Mouse (Mus musculus): ENCODE results near the gene Ndufb6. TPM values are rescaled to one million over a fixed set of nuclear protein-coding genes. Genes with fewer than 3 reads are reported as not detected.

Gene Ndufb6
- polyA plus RNA-seq, 1 experiment from 2014 or later = 324 TPM

DNA sequence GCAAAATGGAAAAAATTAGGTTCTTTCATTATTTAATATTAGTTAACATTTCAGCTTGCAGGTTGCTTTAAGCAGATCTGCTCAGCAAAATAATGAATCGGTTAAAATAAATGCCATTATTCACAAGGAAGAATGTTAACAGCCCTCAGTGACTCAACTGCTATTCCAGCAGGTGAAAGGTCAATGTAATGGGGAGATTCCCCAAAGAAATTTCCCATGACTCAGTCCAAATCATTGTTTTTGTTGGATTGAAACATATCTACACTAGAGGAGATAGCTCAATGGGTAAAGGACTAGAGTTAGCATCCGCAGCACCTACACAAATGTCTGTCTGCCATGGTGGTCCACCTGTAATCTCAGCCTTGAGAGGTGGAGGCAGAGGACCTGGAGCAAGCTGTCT lies 9.8 kb upstream of the Ndufb6 start:
- Histone ChIP-seq H3K27me3 (replicated peaks) (no peaks in the 10 kb centered on the region), H3K9ac (no peak overlapping the region), H3K4me3 (replicated peaks) (no peak overlapping the region), H3K9me3 (no peaks in the 10 kb centered on the region), H3K4me2 (no peak overlapping the region), H3K27ac (no peak overlapping the region), H3K4me1 (no peaks in the 10 kb centered on the region), H3K36me3 (no peaks in the 10 kb centered on the region)
- WGBS = 79% methylated on average over 2 of the region's 2 CpGs
- no peak for ATAC-seq (ENCODE audit: insufficient read depth, low FRiP score, low read depth)

DNA sequence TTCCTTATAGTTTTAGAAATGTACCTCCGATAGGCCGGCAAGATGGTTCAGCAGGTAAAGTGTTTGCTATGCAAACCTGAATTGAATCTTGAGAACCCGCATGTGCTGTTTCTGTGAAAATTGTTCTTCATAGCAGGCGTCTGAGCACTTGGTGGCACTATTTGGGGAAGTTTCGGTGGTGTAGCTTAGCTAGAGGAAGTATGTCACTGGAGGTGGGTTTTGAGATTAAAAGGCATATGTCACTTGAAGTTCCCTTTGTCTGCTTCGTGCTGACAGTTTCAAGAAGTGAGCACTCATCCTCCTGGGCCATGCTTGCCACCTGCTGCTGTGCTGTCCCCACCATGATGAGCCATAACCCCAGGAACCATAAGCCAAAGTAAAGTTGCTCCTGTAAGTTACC lies 8.2 kb upstream of the Ndufb6 start:
- H3K4me2 ChIP-seq = no peak overlapping the region
- ATAC-seq (ENCODE audit: insufficient read depth, low FRiP score, low read depth) = no peak
- no peak overlapping the region for H3K27ac ChIP-seq
- no peaks in the 10 kb centered on the region for H3K27me3 ChIP-seq (replicated peaks)
- H3K9me3 ChIP-seq = no peaks in the 10 kb centered on the region
- H3K4me1 ChIP-seq = no peaks in the 10 kb centered on the region
- 74% methylated on average over 6 of the region's 6 CpGs for WGBS
- H3K4me3 ChIP-seq (replicated peaks) = no peak overlapping the region
- H3K9ac ChIP-seq = no peak overlapping the region
- no peaks in the 10 kb centered on the region for H3K36me3 ChIP-seq

DNA sequence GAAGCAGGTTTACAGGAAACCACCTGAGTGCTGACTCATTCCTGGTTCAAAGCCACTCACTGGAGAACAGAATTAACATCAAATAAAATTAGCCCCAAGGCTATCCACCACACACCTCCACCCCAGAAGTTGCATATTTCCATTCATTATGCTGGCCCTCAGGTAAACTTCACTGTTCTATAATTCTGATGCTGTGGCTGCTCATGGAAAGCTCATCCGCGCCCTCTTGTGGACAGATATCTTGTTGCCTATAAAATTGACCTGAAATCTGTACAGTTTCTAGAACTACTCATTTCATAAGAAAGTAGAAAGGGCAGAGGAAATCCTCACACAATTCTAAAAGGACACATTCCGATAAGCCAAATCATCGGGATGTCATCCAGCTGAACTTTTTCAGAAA lies 6.4 kb upstream of the Ndufb6 start:
- Histone ChIP-seq H3K36me3 (no peaks in the 10 kb centered on the region), H3K27me3 (replicated peaks) (no peaks in the 10 kb centered on the region), H3K27ac (no peak overlapping the region), H3K4me3 (replicated peaks) (no peak overlapping the region), H3K9ac (no peak overlapping the region), H3K9me3 (no peaks in the 10 kb centered on the region), H3K4me2 (no peak overlapping the region), H3K4me1 (no peaks in the 10 kb centered on the region)
- ATAC-seq (ENCODE audit: insufficient read depth, low FRiP score, low read depth) = no peak
- 15% methylated on average over 4 of the region's 4 CpGs for WGBS

DNA sequence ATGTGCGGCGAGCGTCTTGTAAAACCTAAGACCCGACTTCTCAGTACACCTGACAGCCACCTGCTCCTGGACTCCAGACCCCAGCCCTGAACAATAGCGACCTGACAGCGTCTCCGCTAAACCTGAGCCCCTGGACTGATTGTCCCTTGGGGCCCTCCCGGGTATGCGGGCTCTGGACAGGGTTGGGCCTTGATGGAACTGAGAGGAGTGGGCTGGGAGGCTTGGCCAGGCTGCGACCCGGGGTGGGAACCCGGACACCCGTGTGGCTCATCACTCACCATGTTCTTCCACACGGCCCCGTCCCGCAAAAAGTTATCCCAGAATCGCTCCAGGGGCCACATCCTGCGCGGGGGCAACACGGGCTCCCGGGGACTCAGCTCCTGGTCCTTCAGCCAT lies 343 bp downstream of the Ndufb6 start:
- peak overlapping the region; percentile 87 for H3K4me3 ChIP-seq (replicated peaks)
- H3K9me3 ChIP-seq = no peaks in the 10 kb centered on the region
- H3K4me1 ChIP-seq = peaks cover 9% of the 10 kb centered on the region
- H3K27me3 ChIP-seq (replicated peaks) = no peaks in the 10 kb centered on the region
- peak overlapping the region; percentile 69 for H3K4me2 ChIP-seq
- peak; percentile 48 for ATAC-seq (ENCODE audit: insufficient read depth, low FRiP score, low read depth)
- H3K36me3 ChIP-seq = no peaks in the 10 kb centered on the region
- 1% methylated on average over 21 of the region's 21 CpGs for WGBS
- H3K27ac ChIP-seq = peak overlapping the region; percentile 62
- peak overlapping the region; percentile 84 for H3K9ac ChIP-seq

DNA sequence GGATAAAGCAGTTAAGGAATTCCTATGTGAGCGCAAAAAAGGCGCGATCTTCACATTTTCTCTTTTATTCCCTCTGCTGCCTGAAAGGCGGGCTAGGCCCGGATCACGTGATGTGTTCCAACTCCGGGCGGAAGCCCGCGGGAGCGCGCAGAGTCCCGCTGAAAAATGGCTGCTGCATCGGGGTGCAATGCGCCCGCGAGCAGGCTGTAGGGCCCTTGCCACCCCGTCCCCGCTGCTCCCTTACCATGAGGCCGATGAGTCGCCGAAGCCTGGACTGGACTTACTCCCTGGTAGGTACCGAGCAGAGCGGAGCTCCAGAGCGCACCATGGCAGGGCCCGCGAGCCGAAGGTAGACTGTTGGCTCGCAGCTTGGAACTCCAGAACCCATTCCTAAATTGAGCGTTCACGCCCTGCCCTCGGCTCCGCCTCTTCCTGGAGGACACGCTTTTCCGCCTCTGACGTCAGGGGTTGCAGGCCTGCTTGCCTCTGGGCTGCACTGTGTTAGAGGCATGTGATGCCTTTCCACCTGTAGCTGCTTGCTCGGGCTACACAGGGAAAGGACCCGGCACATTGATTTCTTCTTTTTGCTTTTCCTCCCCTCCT lies 9.7 kb downstream of the Ndufb6 start, which contains the start of the genes Smim27 and Topors:
TSS of gene Smim27 (plus strand) at position 150 of the 603 bp plus-strand sequence.
TSS of gene Topors (minus strand) at position 421 of the 603 bp plus-strand sequence.
- WGBS = under 1% methylated on average over 38 of the region's 38 CpGs
- H3K4me2 ChIP-seq = peak within 1 kb of the TSS; percentile 95

DNA sequence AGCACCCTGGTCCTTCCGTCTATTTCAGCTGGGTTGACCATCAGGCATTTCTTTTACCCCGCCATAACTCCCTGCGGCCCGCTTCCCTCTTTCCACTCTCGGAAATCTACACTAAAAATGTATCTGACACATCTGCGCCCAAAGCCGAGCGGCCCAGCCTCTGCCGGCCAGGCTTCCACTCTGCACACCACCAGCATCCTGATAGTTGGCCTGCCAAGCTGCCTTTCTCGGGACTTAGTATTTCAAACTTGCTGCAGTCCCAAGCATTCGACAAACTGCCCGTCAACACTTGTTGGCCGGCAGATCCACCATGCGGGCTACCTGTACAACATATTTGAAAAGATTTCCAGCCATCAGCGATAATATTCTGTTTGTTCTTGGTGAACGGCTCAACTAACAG lies 10.4 kb downstream of the Ndufb6 start:
- WGBS = under 1% methylated on average over 16 of the region's 16 CpGs
- H3K27ac ChIP-seq = peak overlapping the region; percentile 99
- H3K27me3 ChIP-seq (replicated peaks) = no peaks in the 10 kb centered on the region
- H3K36me3 ChIP-seq = peaks cover 11% of the 10 kb centered on the region; the same call in 1 of the 2 replicates
- H3K4me1 ChIP-seq = peaks cover 24% of the 10 kb centered on the region
- no peak for ATAC-seq (ENCODE audit: insufficient read depth, low FRiP score, low read depth)
- H3K4me3 ChIP-seq (replicated peaks) = peak overlapping the region; percentile 70
- peak overlapping the region; percentile 63 for H3K9ac ChIP-seq
- peak overlapping the region; percentile 95 for H3K4me2 ChIP-seq
- H3K9me3 ChIP-seq = no peaks in the 10 kb centered on the region

More for the DNA sequence above, 9.7 kb downstream of the Ndufb6 start, which contains the start of the genes Smim27 and Topors:
- ATAC-seq (ENCODE audit: insufficient read depth, low FRiP score, low read depth) = peak; percentile 96
- Histone ChIP-seq H3K36me3 (peaks cover 11% of the 10 kb centered on the region; the same call in 1 of the 2 replicates), H3K27me3 (replicated peaks) (no peaks in the 10 kb centered on the region), H3K27ac (peak within 1 kb of the TSS; percentile 99), H3K9me3 (no peaks in the 10 kb centered on the region), H3K4me3 (replicated peaks) (peak within 1 kb of the TSS; percentile 70), H3K9ac (peak within 1 kb of the TSS; percentile 63), H3K4me1 (peaks cover 24% of the 10 kb centered on the region)

DNA sequence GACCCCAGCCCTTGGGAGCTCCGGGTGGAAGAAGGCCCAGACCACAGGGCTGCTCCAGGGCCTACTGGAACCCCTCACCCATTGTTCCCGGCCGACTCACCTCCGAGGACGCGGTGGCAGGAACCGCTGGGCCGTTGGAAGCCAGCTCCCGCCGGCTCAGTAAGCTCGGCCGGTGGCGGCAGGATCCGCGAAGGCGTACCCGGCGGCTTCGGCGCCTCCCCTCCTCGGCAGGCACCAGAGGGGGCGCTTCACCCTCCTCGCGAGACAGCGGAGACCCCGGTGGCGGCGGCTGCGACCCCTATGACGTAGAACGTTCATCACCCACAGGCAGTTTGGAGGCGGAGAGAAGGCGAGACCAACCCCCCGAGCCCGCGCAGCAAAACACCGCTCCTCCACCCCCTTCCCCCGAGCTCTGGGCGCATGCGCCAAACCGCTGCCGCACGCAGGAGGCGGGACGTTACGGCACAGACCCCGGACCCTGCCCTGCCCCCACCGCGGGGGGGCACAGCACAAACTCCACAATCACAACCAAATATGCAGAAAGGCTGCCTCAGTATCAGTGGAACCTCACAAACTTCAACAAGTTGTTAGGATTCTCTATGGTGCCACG lies 10.9 kb downstream of the Ndufb6 start:
- ATAC-seq (ENCODE audit: insufficient read depth, low FRiP score, low read depth) = peak; percentile 80
- H3K9ac ChIP-seq = peak overlapping the region; percentile 86
- peak overlapping the region; percentile 95 for H3K4me2 ChIP-seq
- H3K36me3 ChIP-seq = peaks cover 11% of the 10 kb centered on the region; the same call in 1 of the 2 replicates
- 1% methylated on average over 41 of the region's 50 CpGs for WGBS
- peak overlapping the region; percentile 70 for H3K4me3 ChIP-seq (replicated peaks)
- peaks cover 24% of the 10 kb centered on the region for H3K4me1 ChIP-seq
- peak overlapping the region; percentile 99 for H3K27ac ChIP-seq
- H3K9me3 ChIP-seq = no peaks in the 10 kb centered on the region
- no peaks in the 10 kb centered on the region for H3K27me3 ChIP-seq (replicated peaks)

DNA sequence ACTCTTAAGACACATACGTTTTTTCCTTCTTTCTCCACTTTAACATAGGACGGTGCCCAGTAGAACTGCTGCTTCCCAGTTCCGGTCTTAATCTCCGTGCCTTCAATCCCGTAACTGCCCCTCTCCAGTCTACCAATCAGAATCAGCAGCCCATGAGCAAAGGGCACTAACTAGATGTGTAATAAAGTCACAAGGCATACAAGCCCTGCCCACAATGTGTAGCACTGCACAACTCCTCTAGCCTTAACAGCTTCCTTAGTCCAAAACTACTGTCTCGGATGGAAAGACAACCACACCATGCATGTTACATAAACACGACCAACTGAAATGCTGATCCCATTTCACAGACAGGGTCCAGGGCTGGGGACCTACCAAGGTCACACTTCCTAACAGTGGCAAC lies 11.5 kb downstream of the Ndufb6 start:
- Histone ChIP-seq H3K4me1 (peaks cover 24% of the 10 kb centered on the region), H3K9me3 (no peaks in the 10 kb centered on the region), H3K27me3 (replicated peaks) (no peaks in the 10 kb centered on the region), H3K36me3 (peaks cover 11% of the 10 kb centered on the region), H3K4me2 (peak overlapping the region; percentile 95), H3K27ac (peak overlapping the region; percentile 99), H3K4me3 (replicated peaks) (peak overlapping the region; percentile 70), H3K9ac (peak overlapping the region; percentile 86)
- ATAC-seq (ENCODE audit: insufficient read depth, low FRiP score, low read depth) = no peak
- WGBS = 64% methylated on average over 7 of the region's 7 CpGs

DNA sequence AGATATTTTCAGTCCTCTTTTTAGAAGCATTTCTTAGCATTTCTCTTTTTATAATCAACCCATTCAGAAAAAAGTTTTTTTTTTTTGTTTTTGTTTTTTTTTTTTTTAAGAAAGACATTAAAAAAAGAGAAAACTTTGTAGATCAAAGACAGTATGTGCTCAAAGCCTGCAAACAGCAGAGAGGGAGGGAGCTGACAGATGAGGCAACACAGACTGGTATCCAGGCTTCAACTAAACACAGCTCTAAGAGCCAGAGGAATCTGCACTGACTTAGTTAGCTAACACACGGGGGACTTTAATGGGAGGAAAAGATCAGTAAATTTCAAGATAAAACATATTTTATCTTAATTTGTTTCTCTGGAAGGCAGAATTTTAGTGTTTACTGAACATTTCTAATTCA lies 14.9 kb downstream of the Ndufb6 start:
- peaks cover 40% of the 10 kb centered on the region for H3K36me3 ChIP-seq
- H3K4me2 ChIP-seq = no peak overlapping the region
- H3K9me3 ChIP-seq = no peaks in the 10 kb centered on the region
- no peaks in the 10 kb centered on the region for H3K27me3 ChIP-seq (replicated peaks)
- WGBS = 42% methylated on average over 1 of the region's 1 CpGs
- H3K9ac ChIP-seq = no peak overlapping the region
- no peak overlapping the region for H3K27ac ChIP-seq
- peaks cover 24% of the 10 kb centered on the region for H3K4me1 ChIP-seq
- no peak for ATAC-seq (ENCODE audit: insufficient read depth, low FRiP score, low read depth)
- no peak overlapping the region for H3K4me3 ChIP-seq (replicated peaks)

DNA sequence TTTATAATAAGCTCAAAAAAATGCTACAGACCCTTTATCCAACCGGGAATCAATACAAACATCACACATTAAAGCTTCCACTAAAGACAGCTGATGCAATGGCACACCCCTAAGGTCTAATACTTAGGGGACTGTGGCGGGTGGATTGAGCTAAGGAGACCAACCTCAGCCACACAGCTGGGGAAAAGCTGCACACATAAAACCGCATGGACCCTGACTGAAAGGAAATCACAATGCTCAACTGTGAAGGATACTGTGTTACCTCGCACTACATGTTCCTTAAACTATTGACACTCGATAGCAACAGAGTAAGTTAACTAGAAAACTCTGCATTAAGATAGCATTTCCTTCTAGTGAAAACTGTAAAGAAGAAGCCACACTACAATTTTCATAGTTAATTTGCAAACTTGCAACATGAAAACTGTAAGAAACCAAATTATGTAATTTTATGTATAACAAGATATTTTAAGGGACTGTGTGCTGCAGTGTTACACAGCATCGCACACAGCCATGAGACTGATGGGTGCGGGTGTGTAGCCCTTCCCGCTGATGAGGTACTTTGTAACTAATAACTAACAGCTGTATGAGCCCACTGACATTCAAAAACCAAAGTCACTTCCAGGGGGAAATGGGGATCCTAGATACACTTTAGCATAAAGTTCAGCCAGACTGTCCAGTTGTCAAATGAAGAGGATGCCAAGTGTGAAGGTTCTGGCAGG lies 24.7 kb downstream of the Ndufb6 start:
- no peaks in the 10 kb centered on the region for H3K9me3 ChIP-seq
- no peak overlapping the region for H3K9ac ChIP-seq
- no peak overlapping the region for H3K4me3 ChIP-seq (replicated peaks)
- no peak overlapping the region for H3K27ac ChIP-seq
- no peak for ATAC-seq (ENCODE audit: insufficient read depth, low FRiP score, low read depth)
- H3K4me2 ChIP-seq = no peak overlapping the region
- H3K4me1 ChIP-seq = no peaks in the 10 kb centered on the region
- no peaks in the 10 kb centered on the region for H3K27me3 ChIP-seq (replicated peaks)
- H3K36me3 ChIP-seq = peaks cover 9% of the 10 kb centered on the region; the same call in 1 of the 2 replicates
- 82% methylated on average over 8 of the region's 8 CpGs for WGBS

DNA sequence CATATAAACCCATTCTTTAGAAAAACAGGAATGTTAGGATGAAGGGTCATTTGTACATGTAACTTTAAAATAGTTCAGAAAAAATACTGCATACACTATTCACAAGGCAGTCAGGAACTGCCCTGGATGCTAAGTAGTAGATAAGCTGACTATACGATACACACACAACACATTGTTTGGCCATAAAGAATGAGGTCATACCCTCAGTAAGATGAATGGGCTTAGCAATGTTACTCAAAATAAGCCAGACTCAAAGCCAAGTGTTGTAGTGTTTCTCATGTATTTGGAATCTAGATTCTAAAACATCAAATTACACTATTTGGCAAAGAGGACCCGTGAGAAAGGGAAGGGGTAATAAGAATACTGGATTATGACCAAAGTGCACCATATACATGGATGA lies 25.5 kb downstream of the Ndufb6 start:
- ATAC-seq (ENCODE audit: insufficient read depth, low FRiP score, low read depth) = no peak
- H3K4me1 ChIP-seq = no peaks in the 10 kb centered on the region
- WGBS = 53% methylated on average over 2 of the region's 2 CpGs
- H3K27me3 ChIP-seq (replicated peaks) = no peaks in the 10 kb centered on the region
- no peak overlapping the region for H3K9ac ChIP-seq
- H3K27ac ChIP-seq = no peak overlapping the region
- peaks cover 5% of the 10 kb centered on the region; the same call in 1 of the 2 replicates for H3K36me3 ChIP-seq
- H3K4me2 ChIP-seq = no peak overlapping the region
- no peak overlapping the region for H3K4me3 ChIP-seq (replicated peaks)
- no peaks in the 10 kb centered on the region for H3K9me3 ChIP-seq

DNA sequence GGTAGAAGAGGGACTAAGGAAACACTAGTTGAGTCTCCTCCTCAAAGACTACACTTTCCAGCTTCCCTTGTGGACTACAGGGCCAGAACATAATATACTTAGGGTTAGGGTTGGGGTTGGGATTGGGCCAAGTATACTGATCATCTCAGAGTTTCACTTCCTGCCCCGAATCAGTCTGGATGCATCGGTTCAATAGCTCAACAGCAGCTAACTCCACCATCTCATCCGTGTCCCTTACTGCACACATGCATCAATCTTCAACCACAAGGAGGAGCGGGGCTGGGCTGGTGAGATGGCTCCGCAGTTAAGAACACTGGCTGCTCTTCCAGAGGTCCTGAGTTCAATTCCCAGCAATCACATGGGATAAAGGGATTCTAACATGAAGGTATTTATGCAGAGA lies 28.2 kb downstream of the Ndufb6 start:
- no peaks in the 10 kb centered on the region for H3K9me3 ChIP-seq
- no peak overlapping the region for H3K27ac ChIP-seq
- no peaks in the 10 kb centered on the region for H3K36me3 ChIP-seq
- no peak overlapping the region for H3K4me2 ChIP-seq
- no peak for ATAC-seq (ENCODE audit: insufficient read depth, low FRiP score, low read depth)
- no peaks in the 10 kb centered on the region for H3K27me3 ChIP-seq (replicated peaks)
- H3K9ac ChIP-seq = no peak overlapping the region
- no peak overlapping the region for H3K4me3 ChIP-seq (replicated peaks)
- 87% methylated on average over 5 of the region's 5 CpGs for WGBS
- no peaks in the 10 kb centered on the region for H3K4me1 ChIP-seq

All from stomach, embryonic 15.5 days (tissue).